Mouse (Mus musculus): Measurements from ENCODE around the gene Mxd1. TPM values are rescaled to one million over a fixed set of nuclear protein-coding genes. Genes with fewer than 3 reads are reported as not detected.

Gene Mxd1
- polyA plus RNA-seq, 1 experiment from 2014 or later: 22.0 TPM

DNA sequence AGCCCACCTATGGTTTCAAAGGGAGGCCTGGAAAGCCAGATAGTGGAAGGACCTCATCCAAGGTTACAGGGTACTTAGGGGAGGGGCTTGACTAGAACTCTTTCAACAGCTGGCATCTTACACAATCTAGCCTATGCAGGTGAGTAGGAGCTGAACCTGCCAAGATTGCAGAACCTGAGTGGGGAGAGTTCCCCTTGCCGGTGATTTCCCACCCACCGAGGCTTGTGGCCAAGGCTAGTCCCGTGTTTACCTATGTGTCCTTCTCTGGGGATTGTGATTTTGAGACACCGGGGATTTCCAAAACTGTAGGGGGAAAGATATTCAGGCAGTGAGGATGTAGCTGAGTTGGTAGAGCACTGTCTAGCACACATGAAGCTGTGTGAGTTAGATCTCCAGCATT, 53.7 kb downstream of the Mxd1 start:
- no peak for DNase-seq
- Histone ChIP-seq H3K9ac (replicated peaks) (no peak overlapping the region), H3K4me3 (ENCODE audit: low read depth, low read length) (no peak overlapping the region), H3K27me3 (ENCODE audit: insufficient read depth, low read length) (no peaks in the 10 kb centered on the region), H3K27ac (ENCODE audit: low read depth) (peak overlapping the region; percentile 44; the same call in 1 of the 2 replicates), H3K4me2 (ENCODE audit: low read depth, low read length) (no peak overlapping the region), H3K9me3 (ENCODE audit: low read length) (no peaks in the 10 kb centered on the region), H3K36me3 (replicated peaks; ENCODE audit: insufficient read depth, low read length) (no peaks in the 10 kb centered on the region), H3K4me1 (ENCODE audit: insufficient read depth) (peaks cover 8% of the 10 kb centered on the region)
- TF ChIP-seq EP300 (IDR thresholded peaks at IDR 0.05; ENCODE audit: low read depth): no peak
- no peak for TF ChIP-seq CTCF (IDR thresholded peaks at IDR 0.05; ENCODE audit: low read depth)
- ATAC-seq: peak; percentile 29; the same call in 1 of the 2 replicates
- 66% methylated on average over 4 of the region's 4 CpGs for WGBS (ENCODE audit: insufficient replicate concordance)

DNA sequence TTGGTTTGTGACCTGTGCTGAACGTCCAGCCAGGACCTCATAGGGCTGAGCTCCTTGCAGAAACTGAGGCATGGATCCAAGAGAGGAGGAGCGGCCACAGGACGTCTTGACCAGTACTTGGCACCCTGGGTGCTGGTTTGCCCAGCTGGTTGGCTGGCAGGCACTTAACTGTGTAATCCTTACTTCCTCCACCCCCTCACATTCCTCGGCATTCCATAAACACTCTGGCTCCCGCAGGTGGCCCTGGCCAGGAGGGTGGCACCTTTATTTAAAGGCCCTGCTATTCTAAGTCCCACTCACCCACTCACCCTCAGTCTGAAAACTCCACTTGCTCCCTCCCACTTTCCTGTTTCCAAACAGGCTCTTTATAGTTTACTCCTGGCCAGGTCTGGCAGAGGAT, 58.2 kb downstream of the Mxd1 start:
- DNase-seq (no peak), ATAC-seq (no peak)
- no peak for TF ChIP-seq CTCF (IDR thresholded peaks at IDR 0.05; ENCODE audit: low read depth)
- no peak for TF ChIP-seq EP300 (IDR thresholded peaks at IDR 0.05; ENCODE audit: low read depth)
- H3K9me3 ChIP-seq (ENCODE audit: low read length): no peaks in the 10 kb centered on the region
- peaks cover 22% of the 10 kb centered on the region for H3K4me1 ChIP-seq (ENCODE audit: insufficient read depth)
- H3K27me3 ChIP-seq (ENCODE audit: insufficient read depth, low read length): no peaks in the 10 kb centered on the region
- WGBS (ENCODE audit: insufficient replicate concordance): 52% methylated on average over 5 of the region's 5 CpGs
- no peak overlapping the region for H3K4me2 ChIP-seq (ENCODE audit: low read depth, low read length)
- H3K27ac ChIP-seq (ENCODE audit: low read depth): no peak overlapping the region; the same call in 1 of the 2 replicates
- H3K4me3 ChIP-seq (ENCODE audit: low read depth, low read length): no peak overlapping the region
- H3K36me3 ChIP-seq (replicated peaks; ENCODE audit: insufficient read depth, low read length): no peaks in the 10 kb centered on the region
- H3K9ac ChIP-seq (replicated peaks): no peak overlapping the region

DNA sequence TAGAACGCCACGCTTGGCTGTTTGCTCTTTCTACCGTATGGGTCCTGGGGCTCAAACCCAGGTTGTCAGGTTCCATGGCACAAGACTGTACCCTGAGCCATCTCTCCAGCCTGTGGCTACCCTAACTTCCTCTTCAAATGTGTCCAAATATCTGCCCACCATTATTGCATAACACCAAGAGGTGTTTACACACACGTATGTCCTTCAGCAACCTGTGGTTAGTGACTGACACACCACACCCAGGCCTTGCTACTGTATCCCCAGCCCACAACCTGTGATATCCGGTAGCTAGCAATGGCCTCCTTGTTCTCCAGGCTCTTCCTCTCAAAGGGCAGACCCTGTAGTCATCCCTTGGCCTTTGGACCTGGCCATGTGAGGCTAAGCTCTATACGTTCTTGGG, 59.7 kb downstream of the Mxd1 start:
- Histone ChIP-seq H3K36me3 (replicated peaks; ENCODE audit: insufficient read depth, low read length) (no peaks in the 10 kb centered on the region), H3K4me2 (ENCODE audit: low read depth, low read length) (no peak overlapping the region), H3K4me3 (ENCODE audit: low read depth, low read length) (no peak overlapping the region), H3K27me3 (ENCODE audit: insufficient read depth, low read length) (no peaks in the 10 kb centered on the region), H3K4me1 (ENCODE audit: insufficient read depth) (peaks cover 22% of the 10 kb centered on the region), H3K9me3 (ENCODE audit: low read length) (no peaks in the 10 kb centered on the region), H3K27ac (ENCODE audit: low read depth) (peak overlapping the region; percentile 82), H3K9ac (replicated peaks) (no peak overlapping the region)
- peak; percentile 56 for ATAC-seq
- TF ChIP-seq EP300 (IDR thresholded peaks at IDR 0.05; ENCODE audit: low read depth) (peak; percentile 71), CTCF (IDR thresholded peaks at IDR 0.05; ENCODE audit: low read depth) (no peak)
- WGBS (ENCODE audit: insufficient replicate concordance): 54% methylated on average over 6 of the region's 6 CpGs
- no peak for DNase-seq

DNA sequence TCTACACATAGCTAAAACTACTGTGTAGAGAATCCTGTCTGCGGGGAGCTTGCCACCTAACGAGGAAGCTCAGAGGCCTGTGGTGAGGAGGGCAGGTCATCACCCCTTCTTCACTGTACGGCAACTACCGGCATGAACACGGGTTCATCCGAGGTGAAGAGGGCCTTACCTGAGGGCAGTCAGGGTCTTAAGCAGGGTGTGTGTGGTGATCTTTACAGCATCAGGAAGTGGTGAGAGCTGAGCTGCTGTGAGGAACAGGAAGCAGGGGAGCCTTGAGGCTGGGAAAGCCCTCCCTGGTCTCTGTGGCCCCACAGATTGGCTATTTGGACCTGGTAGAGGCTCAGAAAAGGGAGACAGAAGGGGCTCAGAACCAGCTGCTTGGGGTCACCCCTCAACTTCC, 61.5 kb downstream of the Mxd1 start:
- peak overlapping the region; percentile 82 for H3K27ac ChIP-seq (ENCODE audit: low read depth)
- no peak overlapping the region for H3K4me3 ChIP-seq (ENCODE audit: low read depth, low read length)
- no peak for TF ChIP-seq CTCF (IDR thresholded peaks at IDR 0.05; ENCODE audit: low read depth)
- TF ChIP-seq EP300 (IDR thresholded peaks at IDR 0.05; ENCODE audit: low read depth): no peak
- ATAC-seq: 0 out of 2 replicates have a peak, but pooled peaks have one; percentile 8
- H3K4me2 ChIP-seq (ENCODE audit: low read depth, low read length): no peak overlapping the region
- 55% methylated on average over 6 of the region's 6 CpGs for WGBS (ENCODE audit: insufficient replicate concordance)
- no peaks in the 10 kb centered on the region for H3K36me3 ChIP-seq (replicated peaks; ENCODE audit: insufficient read depth, low read length)
- H3K27me3 ChIP-seq (ENCODE audit: insufficient read depth, low read length): no peaks in the 10 kb centered on the region
- H3K9me3 ChIP-seq (ENCODE audit: low read length): no peaks in the 10 kb centered on the region
- H3K4me1 ChIP-seq (ENCODE audit: insufficient read depth): peaks cover 22% of the 10 kb centered on the region
- H3K9ac ChIP-seq (replicated peaks): no peak overlapping the region
- DNase-seq: no peak

DNA sequence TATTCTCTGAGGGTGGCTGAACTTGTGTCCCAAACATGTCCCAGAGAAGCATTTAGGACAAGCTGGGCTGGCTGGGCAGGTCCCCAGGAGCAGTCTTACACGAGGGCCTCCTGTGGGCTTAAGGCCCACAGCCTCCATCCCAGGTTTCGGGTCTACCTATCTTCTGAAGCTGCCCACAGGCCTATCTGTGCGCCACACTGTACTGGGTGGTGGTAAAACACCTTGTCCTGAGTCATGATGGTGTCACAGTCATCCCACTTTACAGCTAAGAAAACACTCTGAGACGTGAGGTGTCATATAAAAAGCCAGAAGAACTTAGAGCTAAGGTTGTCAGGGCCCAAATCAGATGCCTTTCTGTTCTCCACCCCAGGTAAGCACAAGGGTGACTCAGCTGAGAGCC, 62.7 kb downstream of the Mxd1 start:
- Histone ChIP-seq H3K9ac (replicated peaks) (no peak overlapping the region), H3K27ac (ENCODE audit: low read depth) (0 out of 2 replicates have a peak overlapping the region, but pooled peaks have one; percentile 18), H3K4me1 (ENCODE audit: insufficient read depth) (peaks cover 21% of the 10 kb centered on the region), H3K4me2 (ENCODE audit: low read depth, low read length) (no peak overlapping the region), H3K4me3 (ENCODE audit: low read depth, low read length) (no peak overlapping the region), H3K9me3 (ENCODE audit: low read length) (no peaks in the 10 kb centered on the region), H3K27me3 (ENCODE audit: insufficient read depth, low read length) (no peaks in the 10 kb centered on the region), H3K36me3 (replicated peaks; ENCODE audit: insufficient read depth, low read length) (no peaks in the 10 kb centered on the region)
- 72% methylated on average over 4 of the region's 4 CpGs for WGBS (ENCODE audit: insufficient replicate concordance)
- no peak for TF ChIP-seq CTCF (IDR thresholded peaks at IDR 0.05; ENCODE audit: low read depth)
- TF ChIP-seq EP300 (IDR thresholded peaks at IDR 0.05; ENCODE audit: low read depth): 0 out of 2 replicates have a peak, but pooled peaks have one; percentile 21
- DNase-seq: no peak
- peak; percentile 57 for ATAC-seq

DNA sequence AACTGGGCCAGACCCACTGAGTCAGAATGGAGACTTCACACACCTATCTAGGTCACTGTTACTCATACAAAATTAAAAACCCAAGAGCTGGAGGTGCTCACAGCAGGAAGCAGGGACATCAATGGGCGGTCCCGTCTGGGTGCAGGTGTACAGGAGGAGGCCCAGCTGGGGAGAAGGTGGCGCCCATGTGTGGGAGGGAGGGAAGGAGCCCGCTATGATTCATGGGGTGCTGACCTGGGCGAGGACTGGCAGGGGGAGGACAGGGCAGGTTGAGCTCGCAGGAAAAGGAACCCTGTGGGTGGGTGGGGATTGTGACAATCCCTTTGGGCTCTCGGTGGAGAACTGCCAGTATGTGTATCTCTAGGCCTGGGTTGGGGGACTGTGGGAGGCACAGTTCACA, 63.7 kb downstream of the Mxd1 start:
- no peak overlapping the region for H3K4me3 ChIP-seq (ENCODE audit: low read depth, low read length)
- H3K9me3 ChIP-seq (ENCODE audit: low read length): no peaks in the 10 kb centered on the region
- no peaks in the 10 kb centered on the region for H3K27me3 ChIP-seq (ENCODE audit: insufficient read depth, low read length)
- H3K9ac ChIP-seq (replicated peaks): no peak overlapping the region
- H3K4me1 ChIP-seq (ENCODE audit: insufficient read depth): peaks cover 24% of the 10 kb centered on the region
- no peak for ATAC-seq
- no peak overlapping the region for H3K4me2 ChIP-seq (ENCODE audit: low read depth, low read length)
- TF ChIP-seq EP300 (IDR thresholded peaks at IDR 0.05; ENCODE audit: low read depth) (no peak), CTCF (IDR thresholded peaks at IDR 0.05; ENCODE audit: low read depth) (no peak)
- H3K27ac ChIP-seq (ENCODE audit: low read depth): no peak overlapping the region
- no peak for DNase-seq
- H3K36me3 ChIP-seq (replicated peaks; ENCODE audit: insufficient read depth, low read length): no peaks in the 10 kb centered on the region
- WGBS (ENCODE audit: insufficient replicate concordance): 58% methylated on average over 7 of the region's 7 CpGs
